Mouse (Mus musculus): ENCODE measurements around the gene Igsf11. TPM values are rescaled to one million over a fixed set of nuclear protein-coding genes. Genes with fewer than 3 reads are reported as not detected.

The Igsf11 gene
- polyA plus RNA-seq, 1 experiment from 2014 or later: 1.2 TPM

- no peaks in the 10 kb centered on the region for H3K36me3 ChIP-seq
- no peak overlapping the region for H3K4me2 ChIP-seq (replicated peaks)
- no peak overlapping the region for H3K4me3 ChIP-seq
- no peaks in the 10 kb centered on the region for H3K9me3 ChIP-seq
- no peak overlapping the region for H3K27ac ChIP-seq
- 0 out of 2 replicates have a peak, but pooled peaks have one; percentile 8 for ATAC-seq (ENCODE audit: low FRiP score, low read depth)
- WGBS: 47% methylated on average over 9 of the region's 9 CpGs
- H3K4me1 ChIP-seq: peaks cover 5% of the 10 kb centered on the region
- peaks cover 32% of the 10 kb centered on the region for H3K27me3 ChIP-seq
- no peak overlapping the region for H3K9ac ChIP-seq
Measured at GRCm38 (mm10) chr16:38908304-38908703, 15.8 kb downstream of the Igsf11 start.

GRCm38 (mm10) chr16:38909506-38909905 is 17.0 kb downstream of the Igsf11 start:
- Histone ChIP-seq H3K9ac (no peak overlapping the region), H3K27ac (no peak overlapping the region), H3K4me1 (peaks cover 5% of the 10 kb centered on the region), H3K4me2 (replicated peaks) (no peak overlapping the region), H3K9me3 (no peaks in the 10 kb centered on the region), H3K36me3 (no peaks in the 10 kb centered on the region), H3K4me3 (no peak overlapping the region), H3K27me3 (peaks cover 20% of the 10 kb centered on the region)
- no peak for ATAC-seq (ENCODE audit: low FRiP score, low read depth)
- 66% methylated on average over 12 of the region's 12 CpGs for WGBS

- WGBS: 86% methylated on average over 8 of the region's 8 CpGs
- no peak overlapping the region for H3K27ac ChIP-seq
Measured at GRCm38 (mm10) chr16:38910088-38910487, 17.6 kb downstream of the Igsf11 start.

GRCm38 (mm10) chr16:38915451-38915850 is 23.0 kb downstream of the Igsf11 start:
- Histone ChIP-seq H3K9ac (no peak overlapping the region), H3K27ac (no peak overlapping the region), H3K4me3 (no peak overlapping the region), H3K36me3 (no peaks in the 10 kb centered on the region), H3K4me2 (replicated peaks) (no peak overlapping the region), H3K27me3 (no peaks in the 10 kb centered on the region), H3K9me3 (no peaks in the 10 kb centered on the region), H3K4me1 (no peaks in the 10 kb centered on the region)
- 87% methylated on average over 4 of the region's 4 CpGs for WGBS
- no peak for ATAC-seq (ENCODE audit: low FRiP score, low read depth)

More at GRCm38 (mm10) chr16:38910088-38910487, 17.6 kb downstream of the Igsf11 start:
- H3K4me3 ChIP-seq: no peak overlapping the region
- H3K9ac ChIP-seq: no peak overlapping the region
- H3K4me2 ChIP-seq (replicated peaks): no peak overlapping the region
- peaks cover 16% of the 10 kb centered on the region for H3K27me3 ChIP-seq
- H3K4me1 ChIP-seq: peaks cover 5% of the 10 kb centered on the region
- H3K36me3 ChIP-seq: no peaks in the 10 kb centered on the region
- ATAC-seq (ENCODE audit: low FRiP score, low read depth): no peak
- no peaks in the 10 kb centered on the region for H3K9me3 ChIP-seq

GRCm38 (mm10) chr16:38916053-38916786 is 23.7 kb downstream of the Igsf11 start:
- ATAC-seq (ENCODE audit: low FRiP score, low read depth): no peak
- H3K9ac ChIP-seq: no peak overlapping the region
- H3K4me2 ChIP-seq (replicated peaks): no peak overlapping the region
- WGBS: 87% methylated on average over 12 of the region's 12 CpGs
- no peaks in the 10 kb centered on the region for H3K36me3 ChIP-seq
- no peaks in the 10 kb centered on the region for H3K9me3 ChIP-seq
- H3K4me3 ChIP-seq: no peak overlapping the region
- no peak overlapping the region for H3K27ac ChIP-seq
- no peaks in the 10 kb centered on the region for H3K4me1 ChIP-seq
- H3K27me3 ChIP-seq: no peaks in the 10 kb centered on the region

GRCm38 (mm10) chr16:38916885-38917284 is 24.4 kb downstream of the Igsf11 start:
- no peak overlapping the region for H3K9ac ChIP-seq
- H3K4me1 ChIP-seq: no peaks in the 10 kb centered on the region
- WGBS: 72% methylated on average over 5 of the region's 5 CpGs
- no peak overlapping the region for H3K4me2 ChIP-seq (replicated peaks)
- no peaks in the 10 kb centered on the region for H3K27me3 ChIP-seq
- H3K27ac ChIP-seq: no peak overlapping the region
- no peaks in the 10 kb centered on the region for H3K9me3 ChIP-seq
- no peaks in the 10 kb centered on the region for H3K36me3 ChIP-seq
- H3K4me3 ChIP-seq: no peak overlapping the region
- no peak for ATAC-seq (ENCODE audit: low FRiP score, low read depth)

- Histone ChIP-seq H3K4me3 (no peak overlapping the region), H3K36me3 (no peaks in the 10 kb centered on the region), H3K4me2 (replicated peaks) (no peak overlapping the region), H3K9me3 (no peaks in the 10 kb centered on the region), H3K27ac (no peak overlapping the region), H3K9ac (no peak overlapping the region), H3K27me3 (no peaks in the 10 kb centered on the region), H3K4me1 (no peaks in the 10 kb centered on the region)
- WGBS: 88% methylated on average over 2 of the region's 2 CpGs
- ATAC-seq (ENCODE audit: low FRiP score, low read depth): no peak
Measured at GRCm38 (mm10) chr16:38918121-38918520, 25.6 kb downstream of the Igsf11 start.

GRCm38 (mm10) chr16:38920488-38920887 is 28.0 kb downstream of the Igsf11 start:
- H3K4me1 ChIP-seq: peaks cover 8% of the 10 kb centered on the region; the same call in 1 of the 2 replicates
- no peak overlapping the region for H3K4me3 ChIP-seq
- 89% methylated on average over 5 of the region's 5 CpGs for WGBS
- no peaks in the 10 kb centered on the region for H3K27me3 ChIP-seq
- H3K9me3 ChIP-seq: no peaks in the 10 kb centered on the region
- ATAC-seq (ENCODE audit: low FRiP score, low read depth): no peak
- H3K36me3 ChIP-seq: no peaks in the 10 kb centered on the region
- no peak overlapping the region for H3K27ac ChIP-seq
- H3K9ac ChIP-seq: no peak overlapping the region
- no peak overlapping the region for H3K4me2 ChIP-seq (replicated peaks)

- Histone ChIP-seq H3K36me3 (no peaks in the 10 kb centered on the region), H3K9me3 (no peaks in the 10 kb centered on the region), H3K9ac (no peak overlapping the region), H3K4me2 (replicated peaks) (peak overlapping the region; percentile 33), H3K27ac (no peak overlapping the region), H3K27me3 (no peaks in the 10 kb centered on the region), H3K4me3 (no peak overlapping the region), H3K4me1 (peaks cover 10% of the 10 kb centered on the region; the same call in 1 of the 2 replicates)
- ATAC-seq (ENCODE audit: low FRiP score, low read depth): no peak
- 48% methylated on average over 13 of the region's 13 CpGs for WGBS
Measured at GRCm38 (mm10) chr16:38924940-38925339, 32.5 kb downstream of the Igsf11 start.

GRCm38 (mm10) chr16:38928760-38929159 is 36.3 kb downstream of the Igsf11 start:
- no peaks in the 10 kb centered on the region for H3K36me3 ChIP-seq
- ATAC-seq (ENCODE audit: low FRiP score, low read depth): no peak
- no peak overlapping the region for H3K9ac ChIP-seq
- no peaks in the 10 kb centered on the region for H3K9me3 ChIP-seq
- no peak overlapping the region for H3K4me3 ChIP-seq
- H3K4me2 ChIP-seq (replicated peaks): no peak overlapping the region
- WGBS: 85% methylated on average over 7 of the region's 7 CpGs
- H3K4me1 ChIP-seq: peaks cover 10% of the 10 kb centered on the region; the same call in 1 of the 2 replicates
- no peaks in the 10 kb centered on the region for H3K27me3 ChIP-seq
- H3K27ac ChIP-seq: no peak overlapping the region

GRCm38 (mm10) chr16:38931519-38931918 is 39.0 kb downstream of the Igsf11 start:
- Histone ChIP-seq H3K9ac (no peak overlapping the region), H3K4me1 (0 out of 2 replicates have a peak, but pooled peaks cover 2% of the 10 kb centered on the region), H3K4me3 (no peak overlapping the region), H3K4me2 (replicated peaks) (no peak overlapping the region), H3K36me3 (no peaks in the 10 kb centered on the region), H3K27me3 (no peaks in the 10 kb centered on the region), H3K27ac (no peak overlapping the region), H3K9me3 (no peaks in the 10 kb centered on the region)
- ATAC-seq (ENCODE audit: low FRiP score, low read depth): no peak
- 77% methylated on average over 6 of the region's 6 CpGs for WGBS

GRCm38 (mm10) chr16:38940805-38941204 is 48.3 kb downstream of the Igsf11 start:
- H3K27ac ChIP-seq: no peak overlapping the region
- no peaks in the 10 kb centered on the region for H3K9me3 ChIP-seq
- WGBS: 88% methylated on average over 3 of the region's 3 CpGs
- H3K4me2 ChIP-seq (replicated peaks): no peak overlapping the region
- no peaks in the 10 kb centered on the region for H3K27me3 ChIP-seq
- H3K36me3 ChIP-seq: no peaks in the 10 kb centered on the region
- H3K9ac ChIP-seq: no peak overlapping the region
- no peak for ATAC-seq (ENCODE audit: low FRiP score, low read depth)
- H3K4me3 ChIP-seq: no peak overlapping the region
- H3K4me1 ChIP-seq: 0 out of 2 replicates have a peak, but pooled peaks cover 9% of the 10 kb centered on the region

GRCm38 (mm10) chr16:38941275-38941674 is 48.8 kb downstream of the Igsf11 start:
- Histone ChIP-seq H3K27ac (no peak overlapping the region), H3K4me2 (replicated peaks) (no peak overlapping the region), H3K9me3 (no peaks in the 10 kb centered on the region), H3K4me1 (peaks cover 12% of the 10 kb centered on the region; the same call in 1 of the 2 replicates), H3K9ac (no peak overlapping the region), H3K27me3 (no peaks in the 10 kb centered on the region), H3K4me3 (no peak overlapping the region), H3K36me3 (no peaks in the 10 kb centered on the region)
- ATAC-seq (ENCODE audit: low FRiP score, low read depth): no peak
- WGBS: 76% methylated on average over 6 of the region's 6 CpGs

Data from limb, embryonic 13.5 days (tissue).